Mouse (Mus musculus) lung, embryonic 15.5 days (tissue): Measurements from ENCODE around the gene Prpf6. TPM values are rescaled to one million over a fixed set of nuclear protein-coding genes. Genes with fewer than 3 reads are reported as not detected.

Source experiments
- ATAC-seq: fragments of 200-750 bp; cut with Nextera tagmentation; 2 replicates; pipeline ENCODE4 v1.8.0; 2017; ENCODE audit warnings: moderate number of reproducible peaks, borderline replicate concordance; ENCODE audit not compliant: low FRiP score, low TSS enrichment; ENCODE audit errors: extremely low read depth
- H3K27ac ChIP-seq: fragments of 300-500 bp; sonication (generic); 2 replicates; pipeline ENCODE4 v1.5.1; 2015; ENCODE audit warnings: moderate library complexity, mild to moderate bottlenecking, inconsistent platforms
- H3K27me3 ChIP-seq: fragments of 300-500 bp; sonication (generic); 2 replicates; pipeline ENCODE4 v1.6.1; 2015; ENCODE audit warnings: inconsistent platforms
- H3K36me3 ChIP-seq: fragments of 300-500 bp; sonication (generic); 2 replicates; pipeline ENCODE4 v1.6.1; 2015; ENCODE audit warnings: inconsistent platforms
- H3K4me1 ChIP-seq: fragments of 300-500 bp; sonication (generic); 2 replicates; pipeline ENCODE4 v1.6.1; 2015; ENCODE audit warnings: inconsistent platforms
- H3K4me2 ChIP-seq: fragments of 300-500 bp; sonication (generic); 2 replicates; pipeline ENCODE4 v1.6.1; 2015; ENCODE audit warnings: inconsistent platforms, mild to moderate bottlenecking, moderate library complexity
- H3K4me3 ChIP-seq: fragments of 300-500 bp; sonication (generic); 2 replicates; pipeline ENCODE4 v1.5.1; 2015; ENCODE audit warnings: mild to moderate bottlenecking, inconsistent platforms
- H3K9ac ChIP-seq: fragments of 300-500 bp; sonication (generic); 2 replicates; pipeline ENCODE4 v1.6.1; 2015; ENCODE audit warnings: inconsistent platforms
- H3K9me3 ChIP-seq: fragments of 300-500 bp; sonication (generic); 2 replicates; pipeline ENCODE4 v1.6.1; 2016; ENCODE audit warnings: inconsistent platforms
- WGBS: fragments of 180-500 bp; shearing (Covaris S2); methylation state at CpG from one replicate; pipeline ENCODE4 v1.1.7; 2015; 5-methylcytosine and 5-hydroxymethylcytosine counted together
- polyA plus RNA-seq: library from polyadenylated mRNA; unstranded; fragments of >200 nt; fragmentation: Nextera tagmentation; extraction: Ambion mirVana; gene quantifications from 2 replicates; pipeline ENCODE4 v1.2.1, GENCODE M21; 2015

Prpf6 gene
- polyA plus RNA-seq, 1 experiment from 2014 or later, result 60.8 TPM

DNA sequence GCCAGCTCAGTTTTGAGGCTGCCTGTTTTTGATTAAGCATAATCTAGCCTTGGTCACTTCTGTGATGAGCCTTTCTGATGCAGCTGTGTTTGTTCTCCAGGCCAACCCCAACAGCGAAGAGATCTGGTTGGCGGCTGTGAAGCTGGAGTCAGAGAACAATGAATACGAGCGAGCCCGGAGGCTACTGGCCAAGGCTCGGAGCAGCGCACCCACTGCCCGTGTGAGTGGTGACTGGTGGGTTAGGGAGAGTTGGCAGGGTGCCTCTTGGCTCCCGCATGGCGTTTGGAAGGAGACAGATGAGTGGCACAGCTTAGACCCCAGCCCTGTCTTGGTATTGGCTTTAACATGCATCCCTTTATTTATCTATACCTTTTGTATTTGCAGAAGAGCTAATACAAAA lies 57.3 kb downstream of the Prpf6 start:
- no peak overlapping the region for H3K27ac ChIP-seq
- H3K4me2 ChIP-seq, result no peak overlapping the region
- H3K27me3 ChIP-seq, result no peaks in the 10 kb centered on the region
- H3K4me3 ChIP-seq, result no peak overlapping the region
- no peak overlapping the region for H3K9ac ChIP-seq
- ATAC-seq, result no peak
- 88% methylated on average over 10 of the region's 10 CpGs for WGBS
- no peaks in the 10 kb centered on the region for H3K9me3 ChIP-seq
- H3K36me3 ChIP-seq, result peaks cover 84% of the 10 kb centered on the region
- H3K4me1 ChIP-seq, result no peaks in the 10 kb centered on the region

DNA sequence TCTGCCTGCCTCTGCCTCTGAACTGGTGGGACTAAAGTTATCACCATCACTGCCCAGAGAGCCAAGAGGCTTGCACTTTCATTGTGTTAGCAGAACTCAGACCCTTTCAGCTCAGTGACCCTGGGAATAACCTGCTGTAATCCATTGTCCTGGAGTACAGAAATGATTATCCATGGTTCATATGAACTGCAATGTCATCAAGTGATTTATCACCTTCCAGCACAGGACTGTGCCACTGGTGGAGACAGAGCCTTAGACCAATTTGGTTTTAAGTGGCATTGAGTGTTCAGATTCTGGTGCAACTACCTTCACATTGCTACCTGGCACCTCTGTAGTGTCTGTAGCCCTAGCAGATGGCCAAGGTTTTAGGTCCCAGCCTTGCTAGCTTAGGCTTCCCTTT lies 61.4 kb downstream of the Prpf6 start:
- H3K9ac ChIP-seq, result no peak overlapping the region
- peaks cover 75% of the 10 kb centered on the region for H3K36me3 ChIP-seq
- no peak overlapping the region for H3K4me3 ChIP-seq
- H3K4me2 ChIP-seq, result no peak overlapping the region
- no peak overlapping the region for H3K27ac ChIP-seq
- no peaks in the 10 kb centered on the region for H3K27me3 ChIP-seq
- H3K4me1 ChIP-seq, result no peaks in the 10 kb centered on the region
- ATAC-seq, result no peak
- no peaks in the 10 kb centered on the region for H3K9me3 ChIP-seq

- WGBS, result 93% methylated on average over 1 of the region's 1 CpGs
- no peak overlapping the region for H3K27ac ChIP-seq
- H3K4me2 ChIP-seq, result no peak overlapping the region
- no peak for ATAC-seq
- H3K27me3 ChIP-seq, result no peaks in the 10 kb centered on the region
- H3K36me3 ChIP-seq, result peaks cover 70% of the 10 kb centered on the region
- no peak overlapping the region for H3K4me3 ChIP-seq
- no peaks in the 10 kb centered on the region for H3K9me3 ChIP-seq
- H3K4me1 ChIP-seq, result no peaks in the 10 kb centered on the region
- no peak overlapping the region for H3K9ac ChIP-seq
Observed at GRCm38 (mm10) chr2:181653523-181653922, 61.9 kb downstream of the Prpf6 start.

- no peak within 1 kb of the TSS for H3K9ac ChIP-seq
- no peak within 1 kb of the TSS for H3K4me3 ChIP-seq
- WGBS, result 60% methylated on average over 3 of the region's 3 CpGs
- ATAC-seq, result no peak
- no peaks in the 10 kb centered on the region for H3K9me3 ChIP-seq
- peaks cover 43% of the 10 kb centered on the region for H3K36me3 ChIP-seq
- H3K4me2 ChIP-seq, result no peak within 1 kb of the TSS
- H3K27ac ChIP-seq, result no peak within 1 kb of the TSS
- no peaks in the 10 kb centered on the region for H3K4me1 ChIP-seq
- H3K27me3 ChIP-seq, result no peaks in the 10 kb centered on the region
Observed at GRCm38 (mm10) chr2:181656734-181657133, 65.1 kb downstream of the Prpf6 start, which contains the start of gene Gm29797. TSS of gene Gm29797 (plus strand) at chr2:181657034.

- no peaks in the 10 kb centered on the region for H3K9me3 ChIP-seq
- H3K9ac ChIP-seq, result no peak overlapping the region
- H3K27ac ChIP-seq, result no peak overlapping the region
- H3K27me3 ChIP-seq, result no peaks in the 10 kb centered on the region
- H3K4me1 ChIP-seq, result no peaks in the 10 kb centered on the region
- H3K4me3 ChIP-seq, result no peak overlapping the region
- WGBS, result 57% methylated on average over 2 of the region's 2 CpGs
- H3K36me3 ChIP-seq, result peaks cover 37% of the 10 kb centered on the region
- no peak for ATAC-seq
- no peak overlapping the region for H3K4me2 ChIP-seq
Observed at GRCm38 (mm10) chr2:181657441-181657840, 65.8 kb downstream of the Prpf6 start.

DNA sequence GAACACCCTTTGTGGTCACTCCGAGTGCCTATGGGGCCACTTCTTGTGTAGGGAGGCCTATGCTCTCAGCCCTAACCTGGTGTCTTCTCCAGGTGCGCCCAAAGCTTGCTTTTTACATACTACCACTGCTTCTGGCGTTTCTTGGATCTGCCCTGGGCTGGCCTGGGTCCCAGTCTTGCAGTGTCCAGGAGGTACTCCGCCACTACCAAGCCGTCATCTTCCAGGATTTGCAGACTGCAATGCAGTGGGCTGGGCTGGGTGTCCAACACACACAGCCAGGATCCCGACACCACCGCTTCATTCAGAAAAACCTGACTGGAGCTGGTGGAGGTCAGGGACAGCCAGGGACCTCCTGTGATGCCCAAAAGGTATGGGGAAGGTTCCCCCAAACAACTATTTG lies 66.9 kb downstream of the Prpf6 start:
- ATAC-seq, result no peak
- 80% methylated on average over 7 of the region's 7 CpGs for WGBS
- Histone ChIP-seq H3K9me3 (no peaks in the 10 kb centered on the region), H3K27me3 (no peaks in the 10 kb centered on the region), H3K4me3 (no peak overlapping the region), H3K4me2 (no peak overlapping the region), H3K9ac (no peak overlapping the region), H3K27ac (no peak overlapping the region), H3K36me3 (peaks cover 30% of the 10 kb centered on the region), H3K4me1 (no peaks in the 10 kb centered on the region)

GRCm38 (mm10) chr2:181658930-181659555 lies 67.4 kb downstream of the Prpf6 start:
- H3K36me3 ChIP-seq, result peaks cover 26% of the 10 kb centered on the region
- no peak for ATAC-seq
- no peaks in the 10 kb centered on the region for H3K27me3 ChIP-seq
- no peak overlapping the region for H3K4me3 ChIP-seq
- no peak overlapping the region for H3K27ac ChIP-seq
- H3K9me3 ChIP-seq, result no peaks in the 10 kb centered on the region
- WGBS, result 40% methylated on average over 17 of the region's 17 CpGs
- no peak overlapping the region for H3K9ac ChIP-seq
- H3K4me1 ChIP-seq, result no peaks in the 10 kb centered on the region
- H3K4me2 ChIP-seq, result no peak overlapping the region

GRCm38 (mm10) chr2:181659609-181660055 lies 68.0 kb downstream of the Prpf6 start:
- H3K36me3 ChIP-seq, result peaks cover 23% of the 10 kb centered on the region
- no peak overlapping the region for H3K9ac ChIP-seq

GRCm38 (mm10) chr2:181662620-181663297 lies 71.1 kb downstream of the Prpf6 start:
- H3K4me1 ChIP-seq, result no peaks in the 10 kb centered on the region
- H3K4me3 ChIP-seq, result no peak overlapping the region
- H3K9me3 ChIP-seq, result no peaks in the 10 kb centered on the region
- no peak overlapping the region for H3K4me2 ChIP-seq
- no peaks in the 10 kb centered on the region; the same call in 1 of the 2 replicates for H3K27me3 ChIP-seq
- peak; percentile 51 for ATAC-seq
- no peaks in the 10 kb centered on the region for H3K36me3 ChIP-seq
- no peak overlapping the region for H3K9ac ChIP-seq
- WGBS, result 81% methylated on average over 3 of the region's 3 CpGs
- peak overlapping the region; percentile 71 for H3K27ac ChIP-seq

More at GRCm38 (mm10) chr2:181659609-181660055, 68.0 kb downstream of the Prpf6 start:
- H3K27me3 ChIP-seq, result no peaks in the 10 kb centered on the region
- H3K9me3 ChIP-seq, result no peaks in the 10 kb centered on the region
- H3K27ac ChIP-seq, result no peak overlapping the region; the same call in 1 of the 2 replicates
- H3K4me2 ChIP-seq, result no peak overlapping the region
- WGBS, result 5% methylated on average over 9 of the region's 9 CpGs
- no peaks in the 10 kb centered on the region for H3K4me1 ChIP-seq
- no peak overlapping the region for H3K4me3 ChIP-seq
- peak; percentile 84 for ATAC-seq

GRCm38 (mm10) chr2:181663298-181663630 lies 71.6 kb downstream of the Prpf6 start:
- ATAC-seq, result peak; percentile 31; the same call in 1 of the 2 replicates
- H3K4me1 ChIP-seq, result no peaks in the 10 kb centered on the region
- peaks cover 5% of the 10 kb centered on the region; the same call in 1 of the 2 replicates for H3K27me3 ChIP-seq
- no peak overlapping the region for H3K9ac ChIP-seq
- peak overlapping the region; percentile 62 for H3K27ac ChIP-seq
- H3K36me3 ChIP-seq, result no peaks in the 10 kb centered on the region
- no peaks in the 10 kb centered on the region for H3K9me3 ChIP-seq
- H3K4me3 ChIP-seq, result no peak overlapping the region
- H3K4me2 ChIP-seq, result no peak overlapping the region
- 16% methylated on average over 4 of the region's 4 CpGs for WGBS

DNA sequence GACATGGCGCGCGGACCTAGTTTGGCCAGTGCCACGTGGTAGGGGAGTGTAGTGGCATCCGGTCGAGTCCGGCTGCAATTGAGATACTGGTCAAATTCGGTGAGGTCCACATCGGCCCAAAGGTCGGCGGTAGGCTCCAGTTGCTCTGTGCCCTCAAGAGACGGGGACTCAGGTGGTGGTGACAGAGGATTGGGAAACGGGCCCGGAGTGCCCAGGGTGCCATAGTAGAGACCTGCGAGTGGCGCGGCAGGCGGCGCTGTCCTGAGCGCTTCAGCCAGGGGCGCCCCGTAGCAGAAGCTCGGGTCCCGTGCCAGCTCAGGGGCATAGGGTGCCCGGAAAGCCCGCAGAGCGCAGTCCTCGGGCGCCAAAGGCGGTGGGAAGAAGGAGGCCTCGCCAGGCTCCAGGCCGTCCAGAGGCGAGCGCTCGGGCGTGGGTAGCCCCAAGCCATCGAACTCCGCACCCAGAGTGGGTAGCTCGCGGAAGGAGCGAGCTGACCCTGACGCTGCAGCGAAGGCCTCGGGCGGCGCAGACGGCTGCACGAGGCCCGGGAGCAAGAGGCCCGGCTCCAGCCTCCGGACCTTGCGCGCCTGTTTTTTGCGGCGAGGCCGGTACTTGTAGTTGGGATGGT lies 78.7 kb downstream of the Prpf6 start:
- H3K27me3 ChIP-seq, result peaks cover 55% of the 10 kb centered on the region
- H3K4me3 ChIP-seq, result peak overlapping the region; percentile 49
- peaks cover 19% of the 10 kb centered on the region for H3K4me1 ChIP-seq
- WGBS, result 3% methylated on average over 56 of the region's 56 CpGs
- H3K36me3 ChIP-seq, result no peaks in the 10 kb centered on the region
- H3K27ac ChIP-seq, result peak overlapping the region; percentile 29; the same call in 1 of the 2 replicates
- H3K9me3 ChIP-seq, result no peaks in the 10 kb centered on the region
- no peak for ATAC-seq
- H3K9ac ChIP-seq, result peak overlapping the region; percentile 31
- peak overlapping the region; percentile 80 for H3K4me2 ChIP-seq

- H3K36me3 ChIP-seq, result no peaks in the 10 kb centered on the region
- H3K4me2 ChIP-seq, result peak overlapping the region; percentile 80
- peak overlapping the region; percentile 29 for H3K27ac ChIP-seq
- H3K4me3 ChIP-seq, result peak overlapping the region; percentile 49
- WGBS, result under 1% methylated on average over 41 of the region's 41 CpGs
- no peaks in the 10 kb centered on the region for H3K9me3 ChIP-seq
- H3K4me1 ChIP-seq, result peaks cover 24% of the 10 kb centered on the region
- peak overlapping the region; percentile 31 for H3K9ac ChIP-seq
- ATAC-seq, result no peak
- peaks cover 55% of the 10 kb centered on the region for H3K27me3 ChIP-seq
Observed at GRCm38 (mm10) chr2:181670913-181671311, 79.2 kb downstream of the Prpf6 start.
